Mouse (Mus musculus) lung, embryonic 15.5 days (tissue): ENCODE measurements around the gene Gja5. TPM values are rescaled to one million over a fixed set of nuclear protein-coding genes. Genes with fewer than 3 reads are reported as not detected.
A peak's percentile ranks its signal among the peaks of the same experiment; 100 is the strongest.
"Not testable (repeated sequence)": the region's sequence is repeated elsewhere in the genome, so short reads cannot be mapped to it uniquely, and the experiment has no call there.

ENCODE experiments used
- ATAC-seq: fragments of 200-750 bp; cut with Nextera tagmentation; 2 replicates; pipeline ENCODE4 v1.8.0; 2017; ENCODE audit warnings: moderate number of reproducible peaks, borderline replicate concordance; ENCODE audit not compliant: low FRiP score, low TSS enrichment; ENCODE audit errors: extremely low read depth
- H3K27ac ChIP-seq: fragments of 300-500 bp; sonication (generic); 2 replicates; pipeline ENCODE4 v1.5.1; 2015; ENCODE audit warnings: moderate library complexity, mild to moderate bottlenecking, inconsistent platforms
- H3K27me3 ChIP-seq: fragments of 300-500 bp; sonication (generic); 2 replicates; pipeline ENCODE4 v1.6.1; 2015; ENCODE audit warnings: inconsistent platforms
- H3K36me3 ChIP-seq: fragments of 300-500 bp; sonication (generic); 2 replicates; pipeline ENCODE4 v1.6.1; 2015; ENCODE audit warnings: inconsistent platforms
- H3K4me1 ChIP-seq: fragments of 300-500 bp; sonication (generic); 2 replicates; pipeline ENCODE4 v1.6.1; 2015; ENCODE audit warnings: inconsistent platforms
- H3K4me2 ChIP-seq: fragments of 300-500 bp; sonication (generic); 2 replicates; pipeline ENCODE4 v1.6.1; 2015; ENCODE audit warnings: inconsistent platforms, mild to moderate bottlenecking, moderate library complexity
- H3K4me3 ChIP-seq: fragments of 300-500 bp; sonication (generic); 2 replicates; pipeline ENCODE4 v1.5.1; 2015; ENCODE audit warnings: mild to moderate bottlenecking, inconsistent platforms
- H3K9ac ChIP-seq: fragments of 300-500 bp; sonication (generic); 2 replicates; pipeline ENCODE4 v1.6.1; 2015; ENCODE audit warnings: inconsistent platforms
- H3K9me3 ChIP-seq: fragments of 300-500 bp; sonication (generic); 2 replicates; pipeline ENCODE4 v1.6.1; 2016; ENCODE audit warnings: inconsistent platforms
- WGBS: fragments of 180-500 bp; shearing (Covaris S2); methylation state at CpG from one replicate; pipeline ENCODE4 v1.1.7; 2015; 5-methylcytosine and 5-hydroxymethylcytosine counted together
- polyA plus RNA-seq: library from polyadenylated mRNA; unstranded; fragments of >200 nt; fragmentation: Nextera tagmentation; extraction: Ambion mirVana; gene quantifications from 2 replicates; pipeline ENCODE4 v1.2.1, GENCODE M21; 2015

The Gja5 gene
- polyA plus RNA-seq, 1 experiment from 2014 or later: 25.6 TPM

- Histone ChIP-seq H3K4me3 (no peak overlapping the region), H3K27ac (no peak overlapping the region), H3K36me3 (no peaks in the 10 kb centered on the region), H3K4me2 (no peak overlapping the region), H3K9me3 (no peaks in the 10 kb centered on the region), H3K9ac (no peak overlapping the region), H3K4me1 (peaks cover 19% of the 10 kb centered on the region; the same call in 1 of the 2 replicates), H3K27me3 (no peaks in the 10 kb centered on the region)
- no peak for ATAC-seq
- 57% methylated on average over 5 of the region's 5 CpGs for WGBS
Observed at GRCm38 (mm10) chr3:97044188-97044587, 139.7 kb downstream of the Gja5 start.

- WGBS: 69% methylated on average over 4 of the region's 4 CpGs
- no peaks in the 10 kb centered on the region for H3K27me3 ChIP-seq
- H3K4me2 ChIP-seq: no peak overlapping the region
- H3K9me3 ChIP-seq: no peaks in the 10 kb centered on the region
- no peak overlapping the region for H3K9ac ChIP-seq
- H3K4me3 ChIP-seq: no peak overlapping the region
- H3K4me1 ChIP-seq: peaks cover 28% of the 10 kb centered on the region
- H3K27ac ChIP-seq: no peak overlapping the region
- H3K36me3 ChIP-seq: no peaks in the 10 kb centered on the region
- ATAC-seq: no peak; the same call in 1 of the 2 replicates
Observed at GRCm38 (mm10) chr3:97047757-97048156, 143.3 kb downstream of the Gja5 start.

- Histone ChIP-seq H3K4me1 (peaks cover 33% of the 10 kb centered on the region), H3K9ac (no peak overlapping the region), H3K4me2 (no peak overlapping the region), H3K4me3 (no peak overlapping the region), H3K9me3 (no peaks in the 10 kb centered on the region), H3K27me3 (no peaks in the 10 kb centered on the region), H3K27ac (no peak overlapping the region), H3K36me3 (no peaks in the 10 kb centered on the region)
- no peak for ATAC-seq
Observed at GRCm38 (mm10) chr3:97048360-97048759, 143.9 kb downstream of the Gja5 start.

- Histone ChIP-seq H3K27me3 (no peaks in the 10 kb centered on the region), H3K4me2 (0 out of 2 replicates have a peak overlapping the region, but pooled peaks have one; percentile 1), H3K9ac (no peak overlapping the region), H3K4me3 (no peak overlapping the region), H3K4me1 (peaks cover 31% of the 10 kb centered on the region), H3K27ac (peak overlapping the region; percentile 27), H3K9me3 (no peaks in the 10 kb centered on the region), H3K36me3 (no peaks in the 10 kb centered on the region)
- WGBS: 24% methylated on average over 13 of the region's 13 CpGs
- peak; percentile 76; the same call in 1 of the 2 replicates for ATAC-seq
Observed at GRCm38 (mm10) chr3:97051264-97051744, 146.8 kb downstream of the Gja5 start.

- Histone ChIP-seq H3K9ac (no peak overlapping the region), H3K4me3 (no peak overlapping the region), H3K9me3 (no peaks in the 10 kb centered on the region), H3K4me1 (peaks cover 31% of the 10 kb centered on the region), H3K27ac (peak overlapping the region; percentile 31; the same call in 1 of the 2 replicates), H3K36me3 (no peaks in the 10 kb centered on the region), H3K27me3 (no peaks in the 10 kb centered on the region), H3K4me2 (no peak overlapping the region)
- ATAC-seq: no peak
- WGBS: 23% methylated on average over 8 of the region's 8 CpGs
Observed at GRCm38 (mm10) chr3:97052069-97052799, 147.7 kb downstream of the Gja5 start.

- no peak for ATAC-seq
- no peak overlapping the region for H3K4me2 ChIP-seq
- H3K4me3 ChIP-seq: no peak overlapping the region
- 68% methylated on average over 5 of the region's 5 CpGs for WGBS
- no peak overlapping the region for H3K9ac ChIP-seq
- no peaks in the 10 kb centered on the region for H3K9me3 ChIP-seq
- H3K27ac ChIP-seq: no peak overlapping the region
- no peaks in the 10 kb centered on the region for H3K27me3 ChIP-seq
- H3K4me1 ChIP-seq: 0 out of 2 replicates have a peak, but pooled peaks cover 4% of the 10 kb centered on the region
- no peaks in the 10 kb centered on the region for H3K36me3 ChIP-seq
Observed at GRCm38 (mm10) chr3:97058704-97059103, 154.2 kb downstream of the Gja5 start.

- Histone ChIP-seq H3K9me3 (no peaks in the 10 kb centered on the region), H3K36me3 (no peaks in the 10 kb centered on the region), H3K4me1 (no peaks in the 10 kb centered on the region), H3K4me3 (no peak overlapping the region), H3K27ac (no peak overlapping the region), H3K27me3 (no peaks in the 10 kb centered on the region), H3K4me2 (no peak overlapping the region), H3K9ac (no peak overlapping the region)
- ATAC-seq: peak; percentile 23; the same call in 1 of the 2 replicates
- WGBS: 99% methylated on average over 4 of the region's 4 CpGs
Observed at GRCm38 (mm10) chr3:97060119-97060518, 155.6 kb downstream of the Gja5 start.

- Histone ChIP-seq H3K4me1 (no peaks in the 10 kb centered on the region), H3K4me3 (no peak overlapping the region), H3K4me2 (no peak overlapping the region), H3K27me3 (no peaks in the 10 kb centered on the region), H3K9me3 (no peaks in the 10 kb centered on the region), H3K9ac (no peak overlapping the region), H3K36me3 (no peaks in the 10 kb centered on the region), H3K27ac (no peak overlapping the region)
- 28% methylated on average over 5 of the region's 5 CpGs for WGBS
- no peak for ATAC-seq
Observed at GRCm38 (mm10) chr3:97062814-97063213, 158.3 kb downstream of the Gja5 start.

- ATAC-seq: no peak
- Histone ChIP-seq H3K9me3 (no peaks in the 10 kb centered on the region), H3K4me1 (no peaks in the 10 kb centered on the region), H3K27me3 (no peaks in the 10 kb centered on the region), H3K4me2 (no peak overlapping the region), H3K27ac (no peak overlapping the region), H3K36me3 (no peaks in the 10 kb centered on the region), H3K9ac (no peak overlapping the region), H3K4me3 (no peak overlapping the region)
- 55% methylated on average over 6 of the region's 6 CpGs for WGBS
Observed at GRCm38 (mm10) chr3:97064046-97064445, 159.6 kb downstream of the Gja5 start.

- H3K27ac ChIP-seq, H3K9me3 ChIP-seq, H3K9ac ChIP-seq, H3K4me3 ChIP-seq, H3K4me2 ChIP-seq, H3K27me3 ChIP-seq, H3K4me1 ChIP-seq, ATAC-seq, H3K36me3 ChIP-seq: not testable (repeated sequence)
- WGBS: 78% methylated on average over 7 of the region's 7 CpGs
Observed at GRCm38 (mm10) chr3:97069589-97069988, 165.1 kb downstream of the Gja5 start.

GRCm38 (mm10) chr3:97071916-97072315 lies 167.4 kb downstream of the Gja5 start:
- not testable (repeated sequence) for H3K9me3 ChIP-seq, H3K4me2 ChIP-seq, H3K27ac ChIP-seq, H3K9ac ChIP-seq, H3K36me3 ChIP-seq, H3K27me3 ChIP-seq, H3K4me1 ChIP-seq, H3K4me3 ChIP-seq, ATAC-seq
- 58% methylated on average over 9 of the region's 9 CpGs for WGBS

- not testable (repeated sequence) for H3K9me3 ChIP-seq, H3K4me2 ChIP-seq, H3K9ac ChIP-seq, H3K27ac ChIP-seq, H3K36me3 ChIP-seq, H3K27me3 ChIP-seq, H3K4me3 ChIP-seq, ATAC-seq, H3K4me1 ChIP-seq
- 38% methylated on average over 5 of the region's 5 CpGs for WGBS
Observed at GRCm38 (mm10) chr3:97072361-97072760, 167.9 kb downstream of the Gja5 start.
